8 mouse cellular contexts compared by ENCODE assay signal in genomic region chr4:109475577-109476553, GRCm38 (mm10). TPM values are rescaled to one million over a fixed set of nuclear protein-coding genes. Genes with fewer than 3 reads are reported as not detected.
A peak's percentile ranks its signal among the peaks of the same experiment; 100 is the strongest.
DNase-seq lines count a peak whose midpoint lies in the region; ATAC-seq and TF ChIP-seq lines count a peak whose summit lies in the region.

No protein-coding gene starts in this region.

- no peak for TF ChIP-seq CTCF in intestine, postnatal 0 days (IDR thresholded peaks at IDR 0.05; ENCODE audit: low read depth)

- peak; percentile 71 for DNase-seq in retina, postnatal 1 day
- DNase-seq in retina, embryonic 14.5 days (ENCODE audit: low spot score) = no peak
- peak; percentile 19 for DNase-seq in embryo, embryonic 11.5 days (ENCODE audit: low read depth, low spot score)
- peak; percentile 68 to 87 for DNase-seq in spleen, postnatal 4 days (ENCODE audit: low spot score in 2 of 2)

- H3K27me3 ChIP-seq in intestine, postnatal 0 days (replicated peaks; ENCODE audit: control insufficient read depth, insufficient read depth, low read length) = no peaks in the 10 kb centered on the region
- H3K27me3 ChIP-seq in limb, embryonic 13.5 days = no peaks in the 10 kb centered on the region
- H3K27me3 ChIP-seq in midbrain, embryonic 15.5 days (replicated peaks) = no peaks in the 10 kb centered on the region

- H3K4me1 ChIP-seq in intestine, postnatal 0 days (replicated peaks; ENCODE audit: control insufficient read depth, insufficient read depth, low read length) = no peaks in the 10 kb centered on the region; the same call in 1 of the 2 replicates
- peaks cover 6% of the 10 kb centered on the region for H3K4me1 ChIP-seq in limb, embryonic 13.5 days
- peaks cover 28% of the 10 kb centered on the region for H3K4me1 ChIP-seq in midbrain, embryonic 15.5 days

- ATAC-seq in granulocyte monocyte progenitor cell, adult 5-6 weeks (replicated peaks; ENCODE audit: poor library complexity, severe bottlenecking) = peak; percentile 38
- ATAC-seq in intestine, postnatal 0 days = peak; percentile 44
- ATAC-seq in limb, embryonic 13.5 days (ENCODE audit: low FRiP score, low read depth) = peak; percentile 85
- peak; percentile 78 for ATAC-seq in midbrain, embryonic 15.5 days (replicated peaks)

- peak overlapping the region; percentile 89 for H3K27ac ChIP-seq in intestine, postnatal 0 days (ENCODE audit: low read depth, low read length)
- H3K27ac ChIP-seq in limb, embryonic 13.5 days = peak overlapping the region; percentile 94
- peak overlapping the region; percentile 95 for H3K27ac ChIP-seq in midbrain, embryonic 15.5 days

- peak overlapping the region; percentile 97 for H3K4me3 ChIP-seq in intestine, postnatal 0 days (ENCODE audit: low read depth, low read length)
- H3K4me3 ChIP-seq in limb, embryonic 13.5 days = peak overlapping the region; percentile 91
- peak overlapping the region; percentile 97 for H3K4me3 ChIP-seq in midbrain, embryonic 15.5 days

- H3K4me2 ChIP-seq in intestine, postnatal 0 days (replicated peaks; ENCODE audit: low read depth) = peak overlapping the region; percentile 69
- H3K4me2 ChIP-seq in limb, embryonic 13.5 days (replicated peaks) = peak overlapping the region; percentile 74
- H3K4me2 ChIP-seq in midbrain, embryonic 15.5 days = peak overlapping the region; percentile 64

- no peaks in the 10 kb centered on the region for H3K36me3 ChIP-seq in intestine, postnatal 0 days (ENCODE audit: control insufficient read depth, insufficient read depth)
- peaks cover 14% of the 10 kb centered on the region for H3K36me3 ChIP-seq in limb, embryonic 13.5 days
- H3K36me3 ChIP-seq in midbrain, embryonic 15.5 days (replicated peaks) = no peaks in the 10 kb centered on the region

- under 1% methylated on average over 61 of the region's 68 CpGs for WGBS in intestine, postnatal 0 days
- WGBS in limb, embryonic 13.5 days = under 1% methylated on average over 52 of the region's 68 CpGs
- under 1% methylated on average over 57 of the region's 68 CpGs for WGBS in midbrain, embryonic 15.5 days

- no peaks in the 10 kb centered on the region for H3K9me3 ChIP-seq in intestine, postnatal 0 days (ENCODE audit: control insufficient read depth)
- no peaks in the 10 kb centered on the region for H3K9me3 ChIP-seq in limb, embryonic 13.5 days
- no peaks in the 10 kb centered on the region for H3K9me3 ChIP-seq in midbrain, embryonic 15.5 days

- peak overlapping the region; percentile 95 for H3K9ac ChIP-seq in intestine, postnatal 0 days (ENCODE audit: low read depth, low read length)
- peak overlapping the region; percentile 99 for H3K9ac ChIP-seq in limb, embryonic 13.5 days
- peak overlapping the region; percentile 98 for H3K9ac ChIP-seq in midbrain, embryonic 15.5 days

RNA-seq across cellular contexts. Expression of gene Rnf11, which starts 8.7 kb away (rescaled TPM):
- total RNA-seq in granulocyte monocyte progenitor cell, adult 5-6 weeks (2014; fragmentation: Nextera tagmentation) = 8.5 and 11.5 TPM in 2 replicates
- total RNA-seq in granulocyte monocyte progenitor cell, adult 5-6 weeks (2017) = 14.3 and 20.2 TPM in 2 replicates
- 36.0 and 39.2 TPM in 2 replicates for polyA plus RNA-seq in intestine, postnatal 0 days (2015; fragmentation: Nextera tagmentation; extraction: Ambion mirVana)
- polyA plus RNA-seq in limb, embryonic 13.5 days (2015; fragmentation: Nextera tagmentation; extraction: Ambion mirVana) = 46.7 and 47.5 TPM in 2 replicates
- 61.2 and 63.9 TPM in 2 replicates for polyA plus RNA-seq in midbrain, embryonic 15.5 days (2015; fragmentation: Nextera tagmentation; extraction: Ambion mirVana)

RNA-seq across cellular contexts. Expression of gene 4930522H14Rik, which starts 55.2 kb away (rescaled TPM):
- not detected in 2 replicates for total RNA-seq in granulocyte monocyte progenitor cell, adult 5-6 weeks (2014; fragmentation: Nextera tagmentation)
- not detected in 2 replicates for total RNA-seq in granulocyte monocyte progenitor cell, adult 5-6 weeks (2017)
- polyA plus RNA-seq in intestine, postnatal 0 days (2015; fragmentation: Nextera tagmentation; extraction: Ambion mirVana) = not detected in 2 replicates
- not detected in 2 replicates for polyA plus RNA-seq in limb, embryonic 13.5 days (2015; fragmentation: Nextera tagmentation; extraction: Ambion mirVana)
- polyA plus RNA-seq in midbrain, embryonic 15.5 days (2015; fragmentation: Nextera tagmentation; extraction: Ambion mirVana) = not detected in 2 replicates
